Mouse (Mus musculus) CH12.LX (cell line): ENCODE results near the gene Qser1. TPM values are rescaled to one million over a fixed set of nuclear protein-coding genes. Genes with fewer than 3 reads are reported as not detected.

ENCODE experiments used
- DNase-seq: peaks from one replicate; pipeline ENCODE4 v3.0.0-alpha.2; 2013; ENCODE audit errors: extremely low read depth
- H3K27ac ChIP-seq: 2 replicates; pipeline ENCODE4 v1.5.1; 2012; ENCODE audit warnings: low read depth, mild to moderate bottlenecking, control low read depth, moderate library complexity; ENCODE audit not compliant: insufficient read depth
- H3K27me3 ChIP-seq: replicated peaks from 2 replicates; pipeline ENCODE3; 2012; ENCODE audit warnings: inconsistent platforms
- H3K36me3 ChIP-seq, 2 experiments: replicated peaks in 1 of 2; 2 replicates each; pipeline versions ENCODE3 to v1.6.1; 2012; ENCODE audit warnings: inconsistent platforms in 1 of 2, low read length in 1 of 2, mild to moderate bottlenecking in 1 of 2, mixed read lengths in 1 of 2, moderate library complexity in 1 of 2; ENCODE audit not compliant: control insufficient read depth in 1 of 2, insufficient read depth in 1 of 2
- H3K4me1 ChIP-seq, 2 experiments: 2 replicates each; pipeline ENCODE4 v1.6.1; 2012; ENCODE audit warnings: inconsistent platforms in 1 of 2, moderate library complexity in 1 of 2; ENCODE audit not compliant: insufficient read depth in 2 of 2, control insufficient read depth in 1 of 2
- H3K4me2 ChIP-seq: 2 replicates; pipeline ENCODE4 v1.6.1; 2012; ENCODE audit warnings: low read depth, mild to moderate bottlenecking, control low read depth; ENCODE audit not compliant: poor library complexity, insufficient read depth, severe bottlenecking
- H3K4me3 ChIP-seq, 3 experiments: fragments of 150-350 bp in 1 of 3; sonication (generic) in 1 of 3; replicated peaks in 1 of 3; 2 replicates each; pipeline versions ENCODE3 to v1.5.1; 2011 to 2012; ENCODE audit warnings: low read depth in 2 of 3, low read length in 2 of 3, mild to moderate bottlenecking in 2 of 3, moderate library complexity in 2 of 3, control low read depth in 1 of 3, improper control_type of control experiment in 1 of 3, inconsistent platforms in 1 of 3, mixed read lengths in 1 of 3; ENCODE audit not compliant: poor library complexity in 1 of 3
- H3K79me2 ChIP-seq: replicated peaks from 2 replicates; pipeline ENCODE4 v1.6.1; 2012; ENCODE audit warnings: mild to moderate bottlenecking, moderate library complexity; ENCODE audit not compliant: control insufficient read depth, poor library complexity, insufficient read depth, severe bottlenecking; ENCODE audit errors: extremely low read depth
- H3K9ac ChIP-seq: 2 replicates; pipeline ENCODE4 v1.6.1; 2012; ENCODE audit warnings: low read depth, mild to moderate bottlenecking, control low read depth, moderate library complexity; ENCODE audit not compliant: insufficient read depth
- H3K9me3 ChIP-seq: replicated peaks from 2 replicates; pipeline ENCODE3; 2012; ENCODE audit warnings: low read length, inconsistent platforms, mixed read lengths
- CTCF ChIP-seq, 2 experiments: IDR thresholded peaks in 1 of 2; conservative IDR thresholded peaks in 1 of 2; 2 replicates each; pipeline ENCODE4 v1.5.1; 2011 to 2012; ENCODE audit warnings: low read depth in 2 of 2, low read length in 2 of 2, improper control_type of control experiment in 1 of 2, inconsistent platforms in 1 of 2, mild to moderate bottlenecking in 1 of 2, moderate library complexity in 1 of 2
- ETS1 ChIP-seq: conservative IDR thresholded peaks from 2 replicates; pipeline ENCODE4 v1.6.1; 2012; ENCODE audit warnings: low read depth, mild to moderate bottlenecking, inconsistent platforms, low read length, improper control_type of control experiment, moderate library complexity
- GABPA ChIP-seq: IDR thresholded peaks from 2 replicates; pipeline ENCODE4 v1.6.1; 2012; ENCODE audit warnings: low read depth, low read length, improper control_type of control experiment, inconsistent platforms; ENCODE audit not compliant: insufficient replicate concordance
- MAFK ChIP-seq: IDR thresholded peaks from 2 replicates; pipeline ENCODE4 v1.6.1; 2011; ENCODE audit warnings: low read length, improper control_type of control experiment; ENCODE audit not compliant: insufficient replicate concordance
- MAZ ChIP-seq: IDR thresholded peaks from 2 replicates; pipeline ENCODE4 v1.6.1; 2012; ENCODE audit warnings: low read depth, mild to moderate bottlenecking, inconsistent platforms, low read length, improper control_type of control experiment, moderate library complexity
- MEF2A ChIP-seq: IDR thresholded peaks from 2 replicates; pipeline ENCODE4 v1.6.1; 2014; ENCODE audit warnings: low read depth, mild to moderate bottlenecking, inconsistent platforms, low read length, improper control_type of control experiment, borderline replicate concordance
- MXI1 ChIP-seq: IDR thresholded peaks from 2 replicates; pipeline ENCODE4 v1.6.1; 2011; ENCODE audit warnings: mild to moderate bottlenecking, low read depth, low read length, improper control_type of control experiment
- NRF1 ChIP-seq: IDR thresholded peaks from 2 replicates; pipeline ENCODE4 v1.6.1; 2014; ENCODE audit warnings: low read depth, mild to moderate bottlenecking, inconsistent platforms, low read length, improper control_type of control experiment, moderate library complexity
- POLR2A ChIP-seq: IDR thresholded peaks from 2 replicates; pipeline ENCODE4 v1.6.1; 2011; ENCODE audit warnings: low read depth, mild to moderate bottlenecking, improper control_type of control experiment, low read length
- POLR2AphosphoS2 ChIP-seq: IDR thresholded peaks from 2 replicates; pipeline ENCODE4 v1.6.1; 2011; ENCODE audit warnings: low read depth, low read length, improper control_type of control experiment
- RAD21 ChIP-seq: IDR thresholded peaks from 2 replicates; pipeline ENCODE4 v1.6.1; 2011; ENCODE audit warnings: low read depth, mild to moderate bottlenecking, low read length, improper control_type of control experiment, moderate library complexity
- RCOR1 ChIP-seq: conservative IDR thresholded peaks from 2 replicates; pipeline ENCODE4 v1.6.1; 2012; ENCODE audit warnings: low read depth, mild to moderate bottlenecking, inconsistent platforms, low read length, improper control_type of control experiment
- UBTF ChIP-seq: IDR thresholded peaks from 2 replicates; pipeline ENCODE4 v1.6.1; 2012; ENCODE audit warnings: low read depth, mild to moderate bottlenecking, inconsistent platforms, low read length, improper control_type of control experiment, moderate library complexity
- USF2 ChIP-seq: conservative IDR thresholded peaks from 2 replicates; pipeline ENCODE4 v1.6.1; 2011; ENCODE audit warnings: low read depth, low read length, improper control_type of control experiment
- ZC3H11A ChIP-seq: IDR thresholded peaks from 2 replicates; pipeline ENCODE4 v1.6.1; 2012; ENCODE audit warnings: low read depth, mild to moderate bottlenecking, inconsistent platforms, low read length, improper control_type of control experiment
- ZKSCAN1 ChIP-seq: IDR thresholded peaks from 2 replicates; pipeline ENCODE4 v1.6.1; 2012; ENCODE audit warnings: low read depth, inconsistent platforms, low read length, improper control_type of control experiment, borderline replicate concordance
- dilution Hi-C: fragments of 300-500 bp; cut with MboI; formaldehyde crosslinking; loops from 2 replicates; pipeline ENCODE4 v1.14.3; 2020; ENCODE audit warnings: low sequenced_read_pairs; ENCODE audit not compliant: extremely low pct_unique_long_range_greater_than_20kb, extremely low pct_ligation_motif_present
- in situ Hi-C: fragments of 300-500 bp; cut with MboI; formaldehyde crosslinking; loops from 3 replicates; pipeline ENCODE4 v1.14.3; 2019; ENCODE audit warnings: low sequenced_read_pairs, low pct_ligation_motif_present, low pct_unique_long_range_greater_than_20kb, mixed read lengths
- polyA plus RNA-seq: library from polyadenylated mRNA; unstranded; fragments of >175 nt; gene quantifications from 2 replicates; pipeline ENCODE4 v1.2.1, GENCODE M21; 2012; ENCODE audit warnings: low read depth; ENCODE audit not compliant: insufficient read length
- total RNA-seq, 2 experiments: library from RNA; depleted of rRNA; stranded (reverse); fragments of 300-350 nt in 1 of 2; fragments of >200 nt in 1 of 2; gene quantifications; 2 replicates each; pipeline ENCODE4 v1.2.3; 2012 to 2014

The Qser1 gene
- total RNA-seq (2012; rRNA removed) = 3.3 and 3.7 TPM in 2 replicates
- 6.3 and 6.8 TPM in 2 replicates for total RNA-seq (2014; rRNA removed)
- 9.5 and 10.2 TPM in 2 replicates for polyA plus RNA-seq

DNA sequence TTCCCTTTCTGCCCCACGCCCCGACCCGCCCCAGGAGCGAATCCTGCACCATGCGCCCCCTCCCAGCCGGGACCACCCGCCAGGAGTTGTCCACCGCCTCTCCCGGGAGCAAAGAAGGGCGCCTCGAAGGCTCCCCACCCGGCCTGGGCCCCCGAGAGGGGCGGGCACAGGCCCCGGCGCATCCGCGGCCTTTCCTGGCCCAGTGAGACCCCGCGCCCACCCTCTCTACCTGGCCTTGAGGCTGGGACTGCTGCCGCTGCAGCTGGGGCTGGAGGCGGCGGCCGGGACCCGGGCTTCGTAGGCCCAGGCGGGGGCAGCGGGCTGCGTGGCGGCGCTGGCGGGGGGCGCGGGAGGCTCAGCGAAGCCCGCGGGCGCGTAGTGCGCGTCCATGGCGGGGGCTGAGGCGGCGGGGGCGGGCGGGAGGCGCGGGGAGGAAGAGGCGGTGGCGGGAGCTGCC lies at the start of gene Qser1:
Gene Qser1, minus strand, starts transcription at position 390 of the 457 bp plus-strand sequence.
- H3K9ac ChIP-seq = peak within 1 kb of the TSS; percentile 97
- no peaks in the 10 kb centered on the region for H3K36me3 ChIP-seq
- in situ Hi-C loops = no loop called here
- peak within 1 kb of the TSS; percentile 94 for H3K27ac ChIP-seq
- no peaks in the 10 kb centered on the region for H3K27me3 ChIP-seq
- peak within 1 kb of the TSS; percentile 97 for H3K4me2 ChIP-seq
- H3K79me2 ChIP-seq = peaks cover 41% of the 10 kb centered on the region
- no peak for DNase-seq
- H3K9me3 ChIP-seq = no peaks in the 10 kb centered on the region
- dilution Hi-C loops = no loop called here
- peak within 1 kb of the TSS; percentile 77 to 92 (median 81) for H3K4me3 ChIP-seq
- TF ChIP-seq RCOR1 = no peak
- no peak for TF ChIP-seq MEF2A
- TF ChIP-seq CTCF (conservative IDR thresholded peaks at IDR 0.05 in 1 of 2, IDR thresholded peaks at IDR 0.05 in 1 of 2; ENCODE audit: low read depth in 2 of 2, low read length in 2 of 2) = no peak
- no peak for TF ChIP-seq MAZ
- TF ChIP-seq MAFK = no peak
- TF ChIP-seq UBTF = no peak
- TF ChIP-seq MXI1 = 0 out of 2 replicates have a peak, but pooled peaks have one; percentile 28
- H3K4me1 ChIP-seq = peaks cover 4 to 39% of the 10 kb centered on the region in 2 experiments; a peak in 3 of 4 replicates

DNA sequence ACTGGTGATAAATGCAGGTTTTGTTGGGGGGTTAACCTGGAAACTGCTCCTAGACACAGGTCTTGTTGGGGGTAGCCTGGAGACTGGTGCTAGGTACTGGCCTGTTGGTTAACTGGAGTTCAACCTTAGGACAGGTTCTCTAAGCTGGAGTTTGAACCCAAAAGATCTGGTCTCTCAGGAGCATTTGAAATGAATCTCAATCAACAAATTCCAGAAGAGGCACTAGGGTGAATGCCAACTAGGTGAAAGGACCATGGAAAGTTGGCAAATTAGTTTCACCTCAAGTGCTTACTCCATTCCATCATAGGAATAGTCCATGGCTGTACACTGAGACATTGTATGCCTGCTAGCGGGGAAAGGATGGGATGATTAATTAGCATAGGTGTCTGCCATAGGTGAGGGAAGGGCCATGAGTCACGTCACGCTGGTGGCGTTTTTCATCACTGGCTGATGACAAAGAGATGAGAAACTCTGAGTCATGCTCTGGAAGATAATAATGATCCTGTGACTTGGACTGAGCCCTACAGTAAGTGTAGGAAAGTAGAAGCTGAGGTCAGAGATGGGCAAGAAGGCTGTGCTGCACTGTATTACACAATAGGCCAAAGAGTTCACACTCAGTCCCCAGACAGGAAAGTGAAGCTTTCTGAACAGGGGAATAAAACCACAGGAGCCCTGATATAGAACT lies 47.8 kb upstream of the Qser1 start:
- TF ChIP-seq ETS1 (no peak), USF2 (no peak), ZC3H11A (no peak), POLR2A (no peak)
- Histone ChIP-seq H3K9me3 (no peaks in the 10 kb centered on the region), H3K4me1 (peaks cover 0 to 6% of the 10 kb centered on the region in 2 experiments; a peak in 2 of 4 replicates), H3K27me3 (no peaks in the 10 kb centered on the region), H3K4me2 (no peak overlapping the region), H3K9ac (no peak overlapping the region), H3K4me3 (no peak overlapping the region), H3K79me2 (no peaks in the 10 kb centered on the region), H3K27ac (no peak overlapping the region), H3K36me3 (no peaks in the 10 kb centered on the region)
- dilution Hi-C loops = no loop called here
- in situ Hi-C loops = no loop called here
- no peak for DNase-seq

DNA sequence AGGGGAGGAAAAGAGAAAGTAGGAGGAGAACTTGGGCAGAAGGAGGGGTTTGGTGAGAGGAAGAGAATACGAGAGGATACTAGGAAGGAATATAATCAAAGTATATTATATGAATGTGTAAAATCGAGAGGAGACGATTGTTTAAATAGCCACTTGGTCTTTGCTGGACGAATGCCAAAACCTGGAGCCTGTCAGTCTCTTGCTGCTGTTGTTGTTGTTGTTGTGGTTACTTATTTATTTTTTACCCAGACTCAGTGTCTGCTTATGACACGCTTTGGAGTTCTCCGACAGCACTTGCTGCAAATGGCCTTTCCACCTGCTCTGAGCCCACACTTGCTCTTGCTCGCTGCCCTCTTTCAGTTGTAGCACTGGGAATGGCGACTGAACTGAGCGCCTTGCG lies 43.9 kb upstream of the Qser1 start:
- peaks cover 2 to 9% of the 10 kb centered on the region in 2 experiments; a peak in 2 of 4 replicates for H3K4me1 ChIP-seq
- no peak for DNase-seq
- no peak overlapping the region for H3K4me3 ChIP-seq
- H3K36me3 ChIP-seq = no peaks in the 10 kb centered on the region
- H3K27ac ChIP-seq = no peak overlapping the region
- dilution Hi-C loops (no loop called here), in situ Hi-C loops (no loop called here)
- no peak overlapping the region for H3K4me2 ChIP-seq
- no peaks in the 10 kb centered on the region for H3K79me2 ChIP-seq
- no peaks in the 10 kb centered on the region for H3K9me3 ChIP-seq
- no peaks in the 10 kb centered on the region for H3K27me3 ChIP-seq
- TF ChIP-seq RAD21 (no peak), ZKSCAN1 (no peak), MXI1 (no peak), ZC3H11A (no peak), POLR2AphosphoS2 (no peak), GABPA (no peak), NRF1 (no peak)
- H3K9ac ChIP-seq = no peak overlapping the region
